Mouse (Mus musculus) bone marrow macrophage, adult 2 months (primary cell): Measurements from ENCODE around the gene Stard10. TPM values are rescaled to one million over a fixed set of nuclear protein-coding genes. Genes with fewer than 3 reads are reported as not detected.

Experiments used
- H3K27ac ChIP-seq: 2 replicates; pipeline ENCODE4 v1.5.1; 2012; ENCODE audit warnings: low read depth, low read length; ENCODE audit not compliant: insufficient read depth
- H3K4me1 ChIP-seq: 2 replicates; pipeline ENCODE4 v1.6.1; 2012; ENCODE audit warnings: low read length; ENCODE audit not compliant: control insufficient read depth, insufficient read depth
- H3K4me3 ChIP-seq: 2 replicates; pipeline ENCODE4 v1.5.1; 2012; ENCODE audit warnings: mild to moderate bottlenecking, low read length, moderate library complexity; ENCODE audit not compliant: insufficient read depth
- CTCF ChIP-seq: IDR thresholded peaks from 2 replicates; pipeline ENCODE4 v1.5.1; 2012; ENCODE audit warnings: low read depth, mild to moderate bottlenecking, low read length, moderate library complexity
- POLR2A ChIP-seq: IDR thresholded peaks from 2 replicates; pipeline ENCODE4 v1.6.1; 2012; ENCODE audit warnings: mild to moderate bottlenecking, low read depth, low read length, borderline replicate concordance
- polyA plus RNA-seq: library from polyadenylated mRNA; stranded (reverse); fragments of >200 nt; gene quantifications from 2 replicates; pipeline ENCODE4 v1.2.4, GENCODE M21; 2012; ENCODE audit not compliant: missing spikeins, insufficient read depth, insufficient read length

Stard10 gene
- polyA plus RNA-seq, 1 experiment = 8.0 TPM

DNA sequence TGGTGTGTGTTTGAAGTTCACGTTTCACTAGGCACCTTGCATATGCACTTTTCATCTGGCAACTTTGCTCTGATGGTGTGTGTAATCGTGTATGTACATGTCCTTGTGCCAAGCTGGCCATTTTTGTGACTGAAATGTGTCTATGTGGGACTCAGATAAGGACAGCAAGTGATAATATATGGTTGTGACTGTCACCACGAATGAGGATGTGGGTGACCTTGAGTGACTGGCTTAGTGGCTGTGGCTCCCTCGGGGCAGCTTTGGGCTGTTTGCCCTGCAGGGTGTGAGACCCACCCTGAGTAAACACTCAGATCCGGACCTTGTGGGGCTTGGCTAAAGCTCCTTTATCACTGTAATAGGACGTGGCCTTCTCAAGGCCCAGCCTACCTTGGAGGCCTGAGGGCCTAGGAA is 290 bp upstream of the Stard10 start:
- no peak overlapping the region for H3K27ac ChIP-seq
- H3K4me3 ChIP-seq = no peak overlapping the region
- TF ChIP-seq CTCF = no peak
- TF ChIP-seq POLR2A = no peak
- peaks cover 15% of the 10 kb centered on the region for H3K4me1 ChIP-seq

DNA sequence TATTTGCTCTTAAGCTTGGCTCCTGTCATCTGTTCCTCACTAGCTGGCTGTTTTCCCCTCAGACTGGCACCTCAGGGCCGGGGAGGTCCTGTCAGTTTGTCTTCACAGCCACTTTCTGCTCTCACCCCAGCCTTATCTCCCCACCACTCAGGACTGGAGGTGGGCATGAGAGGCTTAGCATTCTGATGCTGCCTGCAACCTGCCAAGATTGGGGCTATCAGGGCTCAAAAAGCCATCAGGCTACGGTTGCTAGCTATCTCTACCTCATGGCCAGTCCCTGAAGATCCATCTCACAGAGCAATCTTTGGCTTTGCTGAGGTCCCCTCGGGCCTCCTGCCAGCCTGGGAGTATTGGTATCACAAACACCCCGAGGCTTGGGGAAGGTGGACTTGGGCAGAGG is 2.0 kb downstream of the Stard10 start:
- Histone ChIP-seq H3K27ac (no peak overlapping the region), H3K4me3 (no peak overlapping the region), H3K4me1 (peaks cover 10% of the 10 kb centered on the region)
- TF ChIP-seq CTCF (no peak), POLR2A (no peak)

DNA sequence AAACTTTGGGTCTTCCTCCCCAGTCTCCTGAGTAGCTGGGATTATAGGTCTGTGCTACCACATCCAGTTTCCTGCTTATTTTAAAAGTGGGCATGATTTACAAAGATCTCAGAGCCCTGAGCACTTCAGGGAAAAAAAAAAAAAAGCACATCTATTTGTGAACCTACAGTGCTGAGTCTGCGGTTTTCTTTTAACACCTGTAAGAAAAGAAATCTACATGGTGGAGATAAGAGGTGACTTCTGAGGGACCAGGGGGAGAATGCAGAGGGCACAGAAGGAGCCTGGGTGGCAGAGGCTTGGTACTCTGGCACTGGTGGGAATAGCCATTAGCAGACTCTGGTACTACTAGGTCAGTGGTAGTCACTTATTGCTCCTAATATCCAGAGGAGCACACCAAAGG is 2.9 kb downstream of the Stard10 start:
- TF ChIP-seq POLR2A (no peak), CTCF (no peak)
- no peak overlapping the region for H3K27ac ChIP-seq
- H3K4me3 ChIP-seq = no peak overlapping the region
- peaks cover 4% of the 10 kb centered on the region for H3K4me1 ChIP-seq

DNA sequence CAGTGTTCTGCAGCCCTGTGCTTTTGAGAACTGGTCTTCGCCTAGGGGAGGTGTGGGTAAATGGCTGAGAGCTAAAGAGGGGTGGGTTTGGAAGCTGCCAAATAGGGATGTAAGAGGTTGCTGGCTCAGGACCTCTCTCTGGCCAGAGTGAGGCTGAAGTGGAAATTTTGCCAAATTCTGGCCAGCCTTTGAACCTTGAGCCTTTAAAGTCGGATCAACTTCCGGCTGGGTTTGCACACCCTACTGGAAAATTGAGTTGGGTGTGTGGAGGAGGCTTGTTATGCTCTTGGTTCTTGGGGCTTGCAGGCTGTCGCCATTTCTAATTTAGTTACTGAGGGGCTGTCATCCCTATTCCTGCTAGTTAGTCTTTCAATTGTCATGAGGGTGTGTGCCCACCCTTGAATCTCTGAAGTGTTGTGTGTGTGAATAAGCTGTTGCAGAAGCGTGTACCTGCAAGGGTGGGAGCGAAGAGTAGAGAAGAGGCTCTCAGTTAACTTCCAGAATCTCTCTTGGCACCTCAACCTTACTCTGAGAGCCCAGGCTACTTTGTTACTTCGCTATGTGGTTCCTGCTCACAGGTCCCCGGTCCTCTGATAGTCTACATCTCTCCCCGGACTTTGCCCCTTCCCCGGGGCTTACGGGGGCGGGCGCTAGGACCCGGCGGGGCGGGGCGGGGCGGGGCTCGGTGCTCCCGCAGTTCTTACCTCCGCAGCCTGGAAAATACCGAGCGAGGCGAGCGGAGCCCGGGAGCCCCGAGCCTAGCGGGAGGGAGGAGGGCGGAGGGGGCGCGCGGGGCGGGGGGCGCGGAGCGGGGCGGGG is 3.7 kb downstream of the Stard10 start:
- H3K4me1 ChIP-seq = 0 out of 2 replicates have a peak, but pooled peaks cover 2% of the 10 kb centered on the region
- TF ChIP-seq CTCF (no peak), POLR2A (no peak)
- peak overlapping the region; percentile 47 for H3K4me3 ChIP-seq
- no peak overlapping the region for H3K27ac ChIP-seq

DNA sequence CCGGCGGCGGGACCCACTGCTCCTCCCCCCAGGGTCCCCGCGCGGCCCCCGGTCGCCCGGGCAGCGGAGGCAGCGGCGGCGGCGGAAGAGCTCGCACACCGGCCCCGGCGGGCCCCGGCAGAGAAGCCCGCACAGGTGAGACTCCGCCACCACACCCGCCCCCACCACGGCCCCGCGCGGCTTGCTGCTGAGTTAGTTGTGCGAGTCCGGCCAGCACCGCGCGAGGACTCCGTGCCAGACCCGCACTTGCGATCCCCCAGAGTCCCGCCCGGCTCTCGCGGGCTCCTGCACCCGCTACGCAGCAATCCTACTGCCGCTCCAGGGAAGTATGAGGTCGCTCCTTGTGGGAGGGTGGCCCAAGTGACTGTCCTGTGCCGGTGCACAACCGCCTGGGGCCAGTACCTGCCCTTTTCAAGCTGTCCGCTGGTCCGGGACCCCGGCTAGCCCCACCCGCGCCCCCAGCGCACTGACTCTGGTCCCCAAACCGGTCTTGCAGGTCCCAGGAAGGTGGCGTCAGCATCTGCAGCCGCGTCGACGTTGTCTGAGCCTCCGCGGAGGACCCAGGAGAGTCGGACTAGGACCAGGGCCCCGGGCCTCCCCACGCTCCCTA is 4.4 kb downstream of the Stard10 start:
- peak overlapping the region; percentile 47 for H3K4me3 ChIP-seq
- peaks cover 3% of the 10 kb centered on the region; the same call in 1 of the 2 replicates for H3K4me1 ChIP-seq
- no peak overlapping the region for H3K27ac ChIP-seq
- TF ChIP-seq POLR2A (no peak), CTCF (no peak)

DNA sequence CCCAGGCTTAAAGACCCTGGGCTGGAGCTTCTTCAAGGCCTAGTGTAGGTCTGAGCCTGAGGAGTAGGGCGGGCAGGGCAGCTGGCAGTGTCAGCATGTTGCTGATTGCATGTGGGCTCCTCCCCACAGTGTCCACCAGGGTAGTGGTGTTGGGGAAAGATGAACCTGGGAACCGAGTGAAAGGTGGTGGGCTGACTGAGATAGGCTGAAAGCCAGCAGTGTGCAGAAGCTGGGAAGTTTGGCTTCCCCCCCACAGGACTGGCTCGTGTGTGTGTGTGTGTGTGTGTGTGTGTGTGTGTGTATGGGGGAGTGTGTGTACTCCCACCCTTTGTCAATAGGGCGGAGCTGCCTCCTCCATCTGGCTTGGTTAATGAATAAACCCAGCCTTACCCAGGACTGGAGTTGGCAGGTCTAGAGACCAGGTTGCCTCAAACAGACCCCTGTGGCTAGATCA is 6.3 kb downstream of the Stard10 start:
- Histone ChIP-seq H3K4me1 (peaks cover 7% of the 10 kb centered on the region; the same call in 1 of the 2 replicates), H3K4me3 (no peak overlapping the region), H3K27ac (no peak overlapping the region)
- TF ChIP-seq POLR2A (no peak), CTCF (no peak)

DNA sequence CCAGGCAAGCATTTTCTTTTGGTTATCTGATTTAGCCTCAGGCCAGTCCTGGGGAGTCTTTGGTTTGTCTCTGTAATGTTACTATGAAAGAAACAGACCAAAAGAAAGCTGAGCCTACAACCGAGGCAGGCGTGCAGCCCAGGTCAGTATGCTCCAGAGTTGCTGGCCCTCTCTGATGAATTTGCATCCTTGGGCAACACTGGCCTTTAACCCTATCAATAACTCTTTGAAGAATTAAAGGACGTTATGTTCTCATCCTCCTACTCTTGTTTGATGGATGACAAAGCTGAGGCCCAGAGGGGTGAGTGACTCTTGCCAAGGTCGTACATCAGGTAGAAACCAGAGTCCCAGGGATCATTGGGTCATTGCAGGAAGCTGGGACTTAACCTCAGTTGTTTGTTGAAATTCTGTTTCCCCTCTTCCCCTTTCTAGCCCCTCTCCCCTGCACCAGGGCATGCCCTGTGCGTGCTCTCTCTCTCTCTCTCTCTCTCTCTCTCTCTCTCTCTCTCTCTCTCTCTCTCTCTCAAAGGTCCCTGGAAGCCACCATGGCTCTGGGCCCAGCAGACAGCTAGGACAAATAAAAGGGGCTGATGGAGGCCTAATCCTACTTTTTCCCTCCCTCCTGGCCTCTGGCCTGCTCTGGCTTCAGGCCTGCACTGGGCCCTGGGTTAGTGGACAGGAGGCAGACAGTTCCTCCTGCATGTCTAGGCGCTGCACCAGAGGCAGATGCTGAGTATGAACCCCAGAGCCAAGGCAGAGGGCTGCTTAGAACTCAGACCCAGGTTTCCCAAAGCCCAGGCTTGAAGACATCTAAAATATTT is 7.5 kb downstream of the Stard10 start:
- TF ChIP-seq CTCF = no peak
- TF ChIP-seq POLR2A = no peak
- H3K4me3 ChIP-seq = no peak overlapping the region
- no peak overlapping the region for H3K27ac ChIP-seq
- peaks cover 7% of the 10 kb centered on the region; the same call in 1 of the 2 replicates for H3K4me1 ChIP-seq

DNA sequence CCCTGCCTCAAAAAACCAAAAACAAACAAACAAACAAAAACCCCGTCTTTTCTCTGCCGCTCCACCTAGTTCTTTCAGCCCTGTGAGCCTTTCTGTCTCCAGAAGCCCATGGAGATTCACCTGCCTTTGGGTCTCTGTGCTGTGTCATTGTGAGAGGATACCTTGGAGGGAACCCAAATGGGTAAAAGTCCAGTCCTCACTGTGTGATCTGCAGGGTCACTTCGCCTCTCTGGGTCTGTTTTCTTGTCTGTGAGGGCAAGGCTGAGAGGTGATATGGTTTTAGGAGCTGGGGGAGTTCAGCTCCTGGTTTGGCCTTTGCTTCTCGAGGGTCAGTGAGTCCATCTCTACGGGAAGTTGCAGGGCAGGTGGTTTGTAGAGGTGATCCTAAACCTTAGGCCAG is 9.1 kb downstream of the Stard10 start:
- no peak overlapping the region for H3K27ac ChIP-seq

DNA sequence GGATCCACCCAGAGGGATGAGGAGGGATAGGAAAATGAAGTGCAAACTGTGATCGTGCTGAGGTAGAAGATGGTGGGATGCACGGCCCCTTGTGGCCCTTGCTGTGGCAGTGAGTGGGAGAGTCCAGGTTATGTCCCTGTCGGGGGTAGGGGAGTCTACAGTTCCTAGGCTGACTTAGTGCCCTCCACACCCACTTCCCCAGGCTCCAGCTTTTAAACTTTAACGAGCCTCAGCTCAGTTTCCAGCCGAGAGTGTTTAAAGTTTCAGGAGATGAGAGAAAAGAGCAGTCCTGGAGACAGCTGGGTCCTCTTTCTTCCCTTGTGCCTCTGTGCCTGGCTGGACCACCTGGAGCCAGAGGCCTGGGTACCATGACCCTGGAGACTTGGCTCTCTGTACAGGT is 10.4 kb downstream of the Stard10 start:
- Histone ChIP-seq H3K4me1 (peaks cover 9% of the 10 kb centered on the region), H3K4me3 (no peak overlapping the region), H3K27ac (no peak overlapping the region)
- TF ChIP-seq POLR2A (no peak), CTCF (no peak)

More for the DNA sequence above, 9.1 kb downstream of the Stard10 start:
- TF ChIP-seq CTCF = no peak
- TF ChIP-seq POLR2A = no peak
- Histone ChIP-seq H3K4me1 (peaks cover 10% of the 10 kb centered on the region), H3K4me3 (no peak overlapping the region)

DNA sequence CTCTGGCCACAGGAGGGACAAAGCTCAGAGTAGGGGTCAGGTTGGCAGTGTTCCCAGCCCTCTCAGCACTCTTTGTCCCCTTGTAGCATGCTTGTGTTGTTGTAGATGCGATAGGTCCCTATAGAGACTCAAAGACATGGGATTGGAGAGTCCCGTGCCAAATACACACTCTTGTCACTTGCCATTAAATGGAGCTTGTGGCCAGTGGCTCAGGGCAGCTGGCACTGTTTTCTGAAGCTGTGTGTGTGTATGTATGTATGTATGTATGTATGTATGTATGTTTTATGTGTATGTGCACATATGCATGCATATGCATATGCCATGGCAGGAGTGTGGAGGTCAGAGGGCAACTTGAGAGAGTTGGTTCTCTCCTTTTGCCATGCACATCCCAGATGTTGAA is 10.9 kb downstream of the Stard10 start:
- Histone ChIP-seq H3K4me3 (no peak overlapping the region), H3K4me1 (peaks cover 9% of the 10 kb centered on the region), H3K27ac (no peak overlapping the region)
- TF ChIP-seq CTCF (no peak), POLR2A (no peak)
